Comparison of ENCODE assay signal across 12 mouse cellular contexts in genomic region chr5:137766270-137766669, GRCm38 (mm10). TPM values are rescaled to one million over a fixed set of nuclear protein-coding genes. Genes with fewer than 3 reads are reported as not detected.
DNase-seq lines count a peak whose midpoint lies in the region; ATAC-seq and TF ChIP-seq lines count a peak whose summit lies in the region.
"Had no signal": no experiment of that assay in that cellular context is flagged by ENCODE, and none has a peak within 500 bp of the region (broad histone marks: within the 10 kb centered on the region; RNA-seq: fewer than 3 reads in every experiment).

No protein-coding gene starts in this region.

- DNase-seq in CD4-positive, CD25-positive, alpha-beta regulatory T cell, adult 2 months (ENCODE audit: low read depth, low spot score), result peak; percentile 78
- no peak for DNase-seq in layer of hippocampus, adult 2 months (ENCODE audit: low spot score in 2 of 2)
- DNase-seq in layer of hippocampus, adult 18-20 months (ENCODE audit: low spot score in 2 of 2), result no peak
- peak; percentile 65 for DNase-seq in ES-CJ7 (ENCODE audit: low read depth, low spot score)
- no peak for DNase-seq in adrenal gland, adult 2 months
- no peak for DNase-seq in adrenal gland, adult (ENCODE audit: inconsistent age in 2 of 2, low spot score in 1 of 2)
- DNase-seq: gastrocnemius, postnatal 36 days; lung, postnatal 4 days had no signal

- TF ChIP-seq CTCF in layer of hippocampus, adult 2 months (conservative IDR thresholded peaks at IDR 0.05), result peak; percentile 75

- no peak overlapping the region for H3K4me3 ChIP-seq in layer of hippocampus, adult 2 months
- H3K4me3 ChIP-seq: embryonic facial prominence, embryonic 15.5 days; hindbrain, embryonic 15.5 days had no signal

- ATAC-seq in CD4-positive, CD25-positive, alpha-beta regulatory T cell, adult 4 months, result no peak
- ATAC-seq in erythroblast, adult 5-6 weeks (replicated peaks; ENCODE audit: low FRiP score, poor library complexity, severe bottlenecking), result peak; percentile 58; the same call in 1 of the 2 replicates

- H3K27ac ChIP-seq in layer of hippocampus, adult 2 months, result no peak overlapping the region
- H3K27ac ChIP-seq: embryonic facial prominence, embryonic 15.5 days; hindbrain, embryonic 15.5 days had no signal

RNA-seq across cellular contexts. Expression of gene Ppp1r35, which starts 12.4 kb away (rescaled TPM):
- polyA plus RNA-seq in CD4-positive, CD25-positive, alpha-beta regulatory T cell, adult 4 months (2017; shearing (Covaris generic)), result 1 to 10 TPM; 6.9 to 7.0 TPM
- 10 to 100 TPM; 19.8 to 25.4 TPM for total RNA-seq in layer of hippocampus, adult 2 months (2021)
- 10 to 100 TPM; 23.1 to 26.4 TPM for total RNA-seq in layer of hippocampus, adult 18-20 months (2021)
- 6.5 and 24.2 TPM in 2 replicates for total RNA-seq in erythroblast, adult 5-6 weeks (2015; ENCODE audit: low replicate concordance)
- 6.4 and 12.0 TPM in 2 replicates for total RNA-seq in erythroblast, adult 5-6 weeks (2017; ENCODE audit: low replicate concordance)
- 10 to 100 TPM; 16.1 to 40.1 TPM for total RNA-seq in adrenal gland, adult 2 months (2021)
- polyA plus RNA-seq in adrenal gland, adult 2 months (2012; rRNA removed), result 61.5 and 83.6 TPM in 2 replicates

RNA-seq across cellular contexts. Expression of gene Tsc22d4, which starts 20.7 kb away (rescaled TPM):
- 10 to 100 TPM; 49.6 to 62.4 TPM for polyA plus RNA-seq in CD4-positive, CD25-positive, alpha-beta regulatory T cell, adult 4 months (2017; shearing (Covaris generic))
- total RNA-seq in layer of hippocampus, adult 2 months (2021), result 100 to 1,000 TPM; 160 to 174 TPM
- 100 to 1,000 TPM; 164 to 187 TPM for total RNA-seq in layer of hippocampus, adult 18-20 months (2021)
- total RNA-seq in erythroblast, adult 5-6 weeks (2015; ENCODE audit: low replicate concordance), result 24.5 and 44.6 TPM in 2 replicates
- total RNA-seq in erythroblast, adult 5-6 weeks (2017; ENCODE audit: low replicate concordance), result 69.5 and 76.3 TPM in 2 replicates
- total RNA-seq in adrenal gland, adult 2 months (2021), result 10 to 100 TPM; 82.9 to 89.9 TPM
- polyA plus RNA-seq in adrenal gland, adult 2 months (2012; rRNA removed), result 123 and 136 TPM in 2 replicates

RNA-seq across cellular contexts. Expression of gene Mepce, which starts 21.2 kb away (rescaled TPM):
- 10 to 100 TPM; 27.5 to 32.3 TPM for polyA plus RNA-seq in CD4-positive, CD25-positive, alpha-beta regulatory T cell, adult 4 months (2017; shearing (Covaris generic))
- total RNA-seq in layer of hippocampus, adult 2 months (2021), result 10 to 100 TPM; 43.6 to 49.2 TPM
- total RNA-seq in layer of hippocampus, adult 18-20 months (2021), result 10 to 100 TPM; 52.1 to 53.6 TPM
- 7.7 and 11.7 TPM in 2 replicates for total RNA-seq in erythroblast, adult 5-6 weeks (2015; ENCODE audit: low replicate concordance)
- total RNA-seq in erythroblast, adult 5-6 weeks (2017; ENCODE audit: low replicate concordance), result 4.8 and 14.4 TPM in 2 replicates
- 10 to 100 TPM; 43.9 to 46.4 TPM for total RNA-seq in adrenal gland, adult 2 months (2021)
- 29.9 and 35.4 TPM in 2 replicates for polyA plus RNA-seq in adrenal gland, adult 2 months (2012; rRNA removed)

RNA-seq across cellular contexts. Expression of gene Zcwpw1, which starts 21.3 kb away (rescaled TPM):
- polyA plus RNA-seq in CD4-positive, CD25-positive, alpha-beta regulatory T cell, adult 4 months (2017; shearing (Covaris generic)), result 10 to 100 TPM; 15.2 to 24.8 TPM
- 1 to 10 TPM; 5.7 to 8.1 TPM for total RNA-seq in layer of hippocampus, adult 2 months (2021)
- 1 to 10 TPM; 6.1 TPM for total RNA-seq in layer of hippocampus, adult 18-20 months (2021)
- 1.7 and 9.2 TPM in 2 replicates for total RNA-seq in erythroblast, adult 5-6 weeks (2015; ENCODE audit: low replicate concordance)
- 5.5 and 6.1 TPM in 2 replicates for total RNA-seq in erythroblast, adult 5-6 weeks (2017; ENCODE audit: low replicate concordance)
- 1 to 10 TPM; 2.0 to 2.2 TPM for total RNA-seq in adrenal gland, adult 2 months (2021)
- 0.38 and 0.56 TPM in 2 replicates for polyA plus RNA-seq in adrenal gland, adult 2 months (2012; rRNA removed)

RNA-seq across cellular contexts. Expression of gene Nyap1, which starts 24.9 kb away (rescaled TPM):
- polyA plus RNA-seq in CD4-positive, CD25-positive, alpha-beta regulatory T cell, adult 4 months (2017; shearing (Covaris generic)), result under 1 TPM in 1 of 2 experiments, not detected in 1; 0.11 TPM
- 10 to 100 TPM; 70.4 to 72.5 TPM for total RNA-seq in layer of hippocampus, adult 2 months (2021)
- 10 to 100 TPM; 72.6 to 74.4 TPM for total RNA-seq in layer of hippocampus, adult 18-20 months (2021)
- total RNA-seq in erythroblast, adult 5-6 weeks (2015; ENCODE audit: low replicate concordance), result 0.38 TPM in 1 of 2 replicates, not detected in the other
- total RNA-seq in erythroblast, adult 5-6 weeks (2017; ENCODE audit: low replicate concordance), result 0.84 and 1.4 TPM in 2 replicates
- 1 to 10 TPM; 2.2 to 6.0 TPM for total RNA-seq in adrenal gland, adult 2 months (2021)
- polyA plus RNA-seq in adrenal gland, adult 2 months (2012; rRNA removed), result 7.3 and 8.9 TPM in 2 replicates

Comparison
In these comparisons a context has a peak if more than half of its experiments do, and no peak if none do; other contexts are left out.
1. DNase-seq: peak in CD4-positive, CD25-positive, alpha-beta regulatory T cell, adult 2 months (single experiment) and ES-CJ7 (single experiment); none in layer of hippocampus, adult 2 months (0 of 2), layer of hippocampus, adult 18-20 months (0 of 2), adrenal gland, adult 2 months (single experiment) and adrenal gland, adult (0 of 2).